Mouse (Mus musculus) E14TG2a.4 (cell line): ENCODE results near the gene Inf2.
A peak's percentile ranks its signal among the peaks of the same experiment; 100 is the strongest.

ENCODE experiments used
- H3K27me3 ChIP-seq: 2 replicates; pipeline ENCODE4 v1.6.1; 2014; ENCODE audit warnings: low read length, control low read depth; ENCODE audit not compliant: insufficient read depth
- H3K36me3 ChIP-seq: 2 replicates; pipeline ENCODE4 v1.6.1; 2014; ENCODE audit warnings: low read length, control low read depth; ENCODE audit not compliant: insufficient read depth
- H3K4me1 ChIP-seq: replicated peaks from 2 replicates; pipeline ENCODE4 v1.6.1; 2014; ENCODE audit warnings: low read depth, low read length, control low read depth
- H3K4me3 ChIP-seq: replicated peaks from 2 replicates; pipeline ENCODE4 v1.5.1; 2014; ENCODE audit warnings: mild to moderate bottlenecking, low read length
- H3K9me3 ChIP-seq: 2 replicates; pipeline ENCODE4 v1.6.1; 2014; ENCODE audit warnings: low read length, control low read depth
- CTCF ChIP-seq: conservative IDR thresholded peaks from 2 replicates; pipeline ENCODE4 v1.5.1; 2014; ENCODE audit warnings: low read length
- NANOG ChIP-seq: IDR thresholded peaks from 2 replicates; pipeline ENCODE4 v1.6.1; 2014; ENCODE audit warnings: borderline replicate concordance, low read length, mixed read lengths
- POU5F1 ChIP-seq: IDR thresholded peaks from 2 replicates; pipeline ENCODE4 v1.6.1; 2014; ENCODE audit warnings: low read length, borderline replicate concordance

Inf2 gene

DNA sequence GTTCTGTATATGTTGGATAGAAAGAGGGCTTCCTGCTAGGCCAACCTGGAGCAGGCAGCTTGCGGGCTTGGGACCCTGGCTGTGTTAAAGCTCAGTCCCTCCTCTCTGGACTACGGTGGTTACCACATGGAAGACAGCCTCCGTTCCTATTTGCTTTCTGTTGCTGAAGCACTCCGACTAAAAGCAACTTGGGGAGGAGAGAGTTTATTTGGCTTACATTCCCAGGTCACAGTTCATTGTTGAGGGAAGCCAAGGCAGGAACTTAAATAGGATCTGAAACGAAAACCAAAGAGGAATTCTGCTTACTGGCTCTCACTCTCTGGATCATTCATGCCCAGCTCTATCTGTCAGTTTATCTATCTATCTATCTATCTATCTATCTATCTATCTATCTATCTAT is 42.2 kb downstream of the Inf2 start:
- TF ChIP-seq NANOG (no peak), CTCF (no peak), POU5F1 (no peak)
- peaks cover 37% of the 10 kb centered on the region for H3K27me3 ChIP-seq
- H3K4me1 ChIP-seq, result peaks cover 46% of the 10 kb centered on the region
- no peak overlapping the region for H3K4me3 ChIP-seq
- no peaks in the 10 kb centered on the region for H3K36me3 ChIP-seq
- no peaks in the 10 kb centered on the region for H3K9me3 ChIP-seq

DNA sequence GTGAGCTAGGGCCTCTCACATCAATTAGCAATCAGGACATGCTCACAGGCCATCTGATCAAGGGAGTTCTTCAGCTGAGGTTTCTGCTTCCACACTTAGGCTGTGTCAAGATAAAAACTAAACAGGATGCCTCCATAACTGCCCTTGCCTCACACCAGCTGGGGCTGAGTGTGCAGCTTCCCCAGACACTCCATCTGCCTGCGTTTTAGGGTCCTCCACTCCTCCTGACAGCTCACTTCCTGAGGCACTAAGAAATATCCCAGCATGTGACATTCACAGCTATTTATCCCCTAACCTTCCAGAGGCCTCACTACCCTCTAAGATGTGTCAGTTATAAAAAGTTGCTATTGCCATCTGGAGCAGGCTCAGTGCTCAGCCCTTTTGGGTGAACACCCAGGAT is 42.9 kb downstream of the Inf2 start:
- Histone ChIP-seq H3K36me3 (no peaks in the 10 kb centered on the region), H3K4me1 (peaks cover 39% of the 10 kb centered on the region), H3K27me3 (peaks cover 38% of the 10 kb centered on the region), H3K9me3 (0 out of 2 replicates have a peak, but pooled peaks cover 2% of the 10 kb centered on the region), H3K4me3 (no peak overlapping the region)
- no peak for TF ChIP-seq NANOG
- no peak for TF ChIP-seq CTCF
- no peak for TF ChIP-seq POU5F1

DNA sequence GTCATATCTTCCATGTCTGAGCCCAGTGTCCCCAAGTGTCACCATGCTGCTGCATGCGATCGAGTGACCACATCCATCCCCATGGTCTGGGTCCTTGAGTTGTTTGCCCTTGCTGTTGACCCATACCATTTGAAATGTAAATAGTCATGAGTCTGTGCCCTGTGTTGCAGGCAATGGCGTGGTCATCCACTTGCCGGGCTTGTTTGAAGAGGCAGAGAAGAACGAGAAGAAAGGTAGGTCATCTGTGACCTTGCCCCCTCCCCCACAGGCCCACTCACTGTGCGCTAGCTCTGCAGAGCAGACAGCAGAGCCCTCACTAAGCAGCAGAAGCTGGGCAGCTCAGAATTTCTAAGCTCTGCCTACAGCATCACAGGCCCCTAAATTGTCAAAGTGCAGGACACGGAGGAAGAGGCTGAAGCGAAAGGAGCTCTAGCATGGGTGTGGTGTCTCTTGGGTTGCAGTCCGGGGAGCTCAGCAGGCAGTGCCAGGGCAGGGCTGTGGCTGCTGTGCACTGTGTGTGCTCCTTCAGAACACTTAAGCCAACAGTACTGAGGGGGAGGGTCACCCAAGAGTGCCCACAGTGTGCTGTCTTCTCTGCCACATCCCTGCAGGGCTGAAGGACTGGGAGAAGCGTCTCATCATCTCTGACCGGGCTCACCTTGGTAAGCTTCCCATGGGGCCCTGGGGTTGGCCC is 43.6 kb downstream of the Inf2 start:
- Histone ChIP-seq H3K9me3 (0 out of 2 replicates have a peak, but pooled peaks cover 4% of the 10 kb centered on the region), H3K27me3 (peaks cover 43% of the 10 kb centered on the region), H3K36me3 (no peaks in the 10 kb centered on the region), H3K4me1 (peaks cover 34% of the 10 kb centered on the region), H3K4me3 (no peak overlapping the region)
- TF ChIP-seq NANOG (no peak), CTCF (no peak), POU5F1 (no peak)

DNA sequence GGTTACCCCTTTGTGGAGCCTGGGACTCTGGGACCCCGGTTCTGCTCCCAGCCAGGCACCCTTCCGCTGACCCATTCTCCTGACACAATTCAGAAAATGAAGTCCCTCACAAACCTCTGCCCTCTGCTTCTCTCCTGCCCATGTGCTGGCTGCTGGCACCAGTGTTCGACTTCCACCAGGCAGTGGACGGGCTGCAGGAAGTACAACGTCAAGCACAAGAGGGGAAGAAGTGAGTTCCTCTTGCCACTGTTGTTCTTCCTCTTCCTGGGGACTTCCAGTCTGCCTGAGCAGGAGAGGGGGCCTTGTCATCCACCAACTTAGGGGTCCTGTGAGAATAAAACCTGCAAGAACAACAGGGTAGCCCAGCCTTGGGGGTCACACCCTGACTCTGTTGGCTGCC is 44.3 kb downstream of the Inf2 start:
- H3K27me3 ChIP-seq, result peaks cover 43% of the 10 kb centered on the region
- TF ChIP-seq POU5F1, result no peak
- no peak for TF ChIP-seq NANOG
- no peak for TF ChIP-seq CTCF
- peaks cover 34% of the 10 kb centered on the region for H3K4me1 ChIP-seq
- H3K4me3 ChIP-seq, result no peak overlapping the region
- no peaks in the 10 kb centered on the region for H3K36me3 ChIP-seq
- H3K9me3 ChIP-seq, result 0 out of 2 replicates have a peak, but pooled peaks cover 4% of the 10 kb centered on the region

DNA sequence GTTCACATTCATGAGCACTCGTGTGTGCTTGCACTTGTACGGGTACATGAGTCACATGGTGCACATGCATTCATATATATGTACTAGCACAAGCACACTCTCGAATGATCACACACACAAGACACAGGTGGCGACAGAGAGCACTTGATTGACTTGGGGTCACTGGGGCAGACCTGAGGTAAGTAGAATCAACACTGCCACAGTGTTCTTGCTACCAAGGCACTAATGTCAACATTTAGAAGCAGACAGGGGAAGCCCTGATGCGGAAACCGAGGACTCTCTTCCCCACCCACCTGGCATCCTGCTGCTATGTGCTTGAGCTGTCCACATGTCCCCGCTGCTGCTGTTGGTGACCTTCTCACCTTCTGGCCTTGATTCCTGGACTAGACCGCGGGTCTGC is 45.1 kb downstream of the Inf2 start:
- Histone ChIP-seq H3K27me3 (peaks cover 48% of the 10 kb centered on the region), H3K9me3 (0 out of 2 replicates have a peak, but pooled peaks cover 4% of the 10 kb centered on the region), H3K4me1 (peaks cover 33% of the 10 kb centered on the region), H3K36me3 (no peaks in the 10 kb centered on the region), H3K4me3 (0 out of 2 replicates have a peak overlapping the region, but pooled peaks have one; percentile 23)
- TF ChIP-seq NANOG (no peak), CTCF (no peak; the same call in 1 of the 2 replicates), POU5F1 (no peak)

DNA sequence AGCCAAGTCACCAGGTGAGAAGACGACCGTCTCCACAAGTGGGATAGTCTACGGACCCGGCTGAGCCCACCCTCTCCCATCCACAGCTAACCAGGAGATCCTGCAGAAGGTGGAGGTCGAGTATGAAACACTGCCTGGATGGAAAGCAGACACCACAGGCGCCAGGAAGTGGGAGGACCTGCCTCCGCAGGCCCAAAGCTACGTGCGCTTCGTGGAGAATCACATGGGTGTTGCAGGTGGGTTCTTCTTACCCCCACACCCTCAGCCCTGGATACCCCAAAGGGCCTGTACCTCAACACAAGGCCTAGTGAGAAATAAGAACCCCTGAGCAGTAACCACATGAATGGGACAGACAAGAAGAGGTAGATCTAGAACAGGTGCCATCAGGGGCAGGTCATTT is 50.9 kb downstream of the Inf2 start:
- H3K9me3 ChIP-seq, result 0 out of 2 replicates have a peak, but pooled peaks cover 4% of the 10 kb centered on the region
- no peak overlapping the region for H3K4me3 ChIP-seq
- TF ChIP-seq NANOG (no peak), POU5F1 (no peak), CTCF (no peak)
- peaks cover 20% of the 10 kb centered on the region for H3K27me3 ChIP-seq
- no peaks in the 10 kb centered on the region for H3K36me3 ChIP-seq
- peaks cover 10% of the 10 kb centered on the region for H3K4me1 ChIP-seq

DNA sequence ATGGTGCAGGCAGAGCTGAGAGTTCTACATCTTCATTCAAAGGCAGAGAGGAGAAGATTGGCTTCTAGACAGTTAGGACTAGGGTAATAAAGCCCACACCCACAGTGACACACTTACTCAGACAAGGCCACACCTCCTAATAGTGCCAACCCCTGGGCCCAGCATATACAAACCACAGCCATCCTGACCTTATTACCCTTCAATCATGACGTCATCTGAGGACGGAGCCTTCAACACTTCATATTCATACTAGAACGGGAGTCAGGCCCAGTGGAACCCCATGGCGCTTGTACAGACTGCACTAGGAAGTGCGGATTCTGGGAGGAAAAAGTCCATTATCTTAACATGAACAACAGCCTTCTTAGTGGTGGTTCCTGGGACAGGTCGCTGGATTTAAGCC is 54.5 kb downstream of the Inf2 start:
- Histone ChIP-seq H3K4me1 (peaks cover 34% of the 10 kb centered on the region), H3K9me3 (no peaks in the 10 kb centered on the region), H3K36me3 (peaks cover 22% of the 10 kb centered on the region), H3K27me3 (peaks cover 7% of the 10 kb centered on the region), H3K4me3 (no peak overlapping the region)
- TF ChIP-seq POU5F1, result no peak
- TF ChIP-seq NANOG, result no peak
- TF ChIP-seq CTCF, result no peak

DNA sequence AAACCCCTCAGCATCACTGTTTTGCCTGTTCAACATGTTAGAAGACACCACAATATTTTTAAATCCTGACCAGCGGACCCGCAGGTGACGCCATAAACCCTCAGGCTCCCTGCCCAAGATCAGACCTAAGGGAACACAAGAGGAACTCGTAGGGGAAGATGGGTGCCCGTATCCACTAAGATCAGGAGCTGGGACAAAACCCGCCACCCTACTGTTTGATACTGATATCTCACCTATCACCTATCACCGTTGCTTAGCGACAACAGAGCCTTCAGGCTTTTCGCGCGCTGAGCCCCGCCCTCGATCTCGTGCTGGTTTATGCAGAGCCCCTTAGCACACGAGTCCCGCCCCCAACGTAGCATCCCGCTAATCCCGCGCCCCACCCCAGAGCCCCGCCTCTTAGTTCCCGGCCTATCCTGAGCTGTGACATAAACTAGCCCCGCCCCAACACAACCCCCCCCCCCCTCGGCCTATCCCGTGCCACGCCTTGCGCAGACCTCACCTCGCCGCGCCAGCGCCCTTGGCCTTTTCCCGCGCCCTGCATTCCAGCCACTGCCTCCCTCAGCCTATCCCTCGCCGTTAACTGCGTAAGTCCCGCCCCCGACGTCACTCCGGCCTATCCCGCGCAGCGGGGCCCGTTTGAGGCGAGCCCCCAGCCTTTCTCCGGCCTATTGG is 55.7 kb downstream of the Inf2 start, which contains the start of gene Siva1:
Gene Siva1 (plus strand): TSS at position 500 of the 675 bp plus-strand sequence.
- Histone ChIP-seq H3K36me3 (peaks cover 34% of the 10 kb centered on the region), H3K9me3 (no peaks in the 10 kb centered on the region), H3K27me3 (peaks cover 3% of the 10 kb centered on the region; the same call in 1 of the 2 replicates), H3K4me3 (peak within 1 kb of the TSS; percentile 97), H3K4me1 (peaks cover 44% of the 10 kb centered on the region)
- no peak for TF ChIP-seq NANOG
- TF ChIP-seq POU5F1, result no peak
- no peak for TF ChIP-seq CTCF
